Mouse (Mus musculus) bone marrow macrophage, adult 2 months (primary cell): Measurements from ENCODE around the gene Rptor. TPM values are rescaled to one million over a fixed set of nuclear protein-coding genes. Genes with fewer than 3 reads are reported as not detected.

Source experiments
- H3K27ac ChIP-seq: 2 replicates; pipeline ENCODE4 v1.5.1; 2012; ENCODE audit warnings: low read depth, low read length; ENCODE audit not compliant: insufficient read depth
- H3K4me1 ChIP-seq: 2 replicates; pipeline ENCODE4 v1.6.1; 2012; ENCODE audit warnings: low read length; ENCODE audit not compliant: control insufficient read depth, insufficient read depth
- H3K4me3 ChIP-seq: 2 replicates; pipeline ENCODE4 v1.5.1; 2012; ENCODE audit warnings: mild to moderate bottlenecking, low read length, moderate library complexity; ENCODE audit not compliant: insufficient read depth
- CTCF ChIP-seq: IDR thresholded peaks from 2 replicates; pipeline ENCODE4 v1.5.1; 2012; ENCODE audit warnings: low read depth, mild to moderate bottlenecking, low read length, moderate library complexity
- POLR2A ChIP-seq: IDR thresholded peaks from 2 replicates; pipeline ENCODE4 v1.6.1; 2012; ENCODE audit warnings: mild to moderate bottlenecking, low read depth, low read length, borderline replicate concordance
- polyA plus RNA-seq: library from polyadenylated mRNA; stranded (reverse); fragments of >200 nt; gene quantifications from 2 replicates; pipeline ENCODE4 v1.2.4, GENCODE M21; 2012; ENCODE audit not compliant: missing spikeins, insufficient read depth, insufficient read length

Rptor gene
- polyA plus RNA-seq, 1 experiment = 23.8 TPM

- TF ChIP-seq POLR2A = no peak
- TF ChIP-seq CTCF = no peak
- H3K27ac ChIP-seq = no peak overlapping the region
Measured at GRCm38 (mm10) chr11:119875685-119876084, 273.0 kb downstream of the Rptor start.

GRCm38 (mm10) chr11:119877124-119877523 is 274.4 kb downstream of the Rptor start:
- no peak overlapping the region for H3K27ac ChIP-seq
- H3K4me1 ChIP-seq = peaks cover 21% of the 10 kb centered on the region
- no peak for TF ChIP-seq CTCF
- no peak for TF ChIP-seq POLR2A
- H3K4me3 ChIP-seq = no peak overlapping the region

More at GRCm38 (mm10) chr11:119875685-119876084, 273.0 kb downstream of the Rptor start:
- Histone ChIP-seq H3K4me1 (peaks cover 18% of the 10 kb centered on the region), H3K4me3 (no peak overlapping the region)

GRCm38 (mm10) chr11:119879573-119879972 is 276.9 kb downstream of the Rptor start:
- peaks cover 17% of the 10 kb centered on the region for H3K4me1 ChIP-seq
- no peak for TF ChIP-seq CTCF
- no peak for TF ChIP-seq POLR2A
- H3K27ac ChIP-seq = no peak overlapping the region

GRCm38 (mm10) chr11:119883646-119884045 is 280.9 kb downstream of the Rptor start:
- Histone ChIP-seq H3K27ac (no peak overlapping the region), H3K4me1 (0 out of 2 replicates have a peak, but pooled peaks cover 2% of the 10 kb centered on the region), H3K4me3 (no peak overlapping the region)
- TF ChIP-seq CTCF (no peak), POLR2A (no peak)

More at GRCm38 (mm10) chr11:119879573-119879972, 276.9 kb downstream of the Rptor start:
- H3K4me3 ChIP-seq = no peak overlapping the region

GRCm38 (mm10) chr11:119889966-119890365 is 287.3 kb downstream of the Rptor start:
- TF ChIP-seq CTCF = no peak

GRCm38 (mm10) chr11:119891601-119892215 is 289.0 kb downstream of the Rptor start:
- Histone ChIP-seq H3K4me3 (no peak overlapping the region), H3K27ac (no peak overlapping the region)
- TF ChIP-seq POLR2A (no peak), CTCF (no peak)

More at GRCm38 (mm10) chr11:119889966-119890365, 287.3 kb downstream of the Rptor start:
- no peak overlapping the region for H3K4me3 ChIP-seq
- H3K27ac ChIP-seq = no peak overlapping the region
- no peaks in the 10 kb centered on the region for H3K4me1 ChIP-seq

GRCm38 (mm10) chr11:119893667-119894236 is 291.0 kb downstream of the Rptor start:
- no peak overlapping the region for H3K4me3 ChIP-seq
- H3K27ac ChIP-seq = no peak overlapping the region
- no peaks in the 10 kb centered on the region for H3K4me1 ChIP-seq
- TF ChIP-seq POLR2A (no peak), CTCF (no peak)

More at GRCm38 (mm10) chr11:119891601-119892215, 289.0 kb downstream of the Rptor start:
- H3K4me1 ChIP-seq = no peaks in the 10 kb centered on the region

GRCm38 (mm10) chr11:119894634-119895033 is 291.9 kb downstream of the Rptor start:
- Histone ChIP-seq H3K4me1 (no peaks in the 10 kb centered on the region), H3K4me3 (no peak overlapping the region), H3K27ac (no peak overlapping the region)
- TF ChIP-seq CTCF (no peak), POLR2A (no peak)

GRCm38 (mm10) chr11:119897041-119897440 is 294.3 kb downstream of the Rptor start:
- no peaks in the 10 kb centered on the region for H3K4me1 ChIP-seq
- TF ChIP-seq POLR2A (no peak), CTCF (no peak)
- no peak overlapping the region for H3K4me3 ChIP-seq
- no peak overlapping the region for H3K27ac ChIP-seq

GRCm38 (mm10) chr11:119898976-119899375 is 296.3 kb downstream of the Rptor start:
- H3K4me3 ChIP-seq = no peak overlapping the region
- no peak for TF ChIP-seq POLR2A
- no peak overlapping the region for H3K27ac ChIP-seq
- H3K4me1 ChIP-seq = no peaks in the 10 kb centered on the region
